Mouse (Mus musculus) testis, adult 2 months (tissue): ENCODE measurements at regions not wholly inside any gene's neighbourhood (a gene's known extent, or its start where the extent isn't known, plus 50 kb on each side); places are given as distances from the start of the nearest gene placed in this dataset.

Source experiments
- H3K27ac ChIP-seq: fragments of 200-500 bp; 2 replicates; pipeline ENCODE4 v1.5.1; 2012; ENCODE audit warnings: low read depth, low read length; ENCODE audit not compliant: control insufficient read depth, insufficient read depth
- H3K27me3 ChIP-seq: fragments of 200-500 bp; 2 replicates; pipeline ENCODE4 v1.6.1; 2012; ENCODE audit warnings: mild to moderate bottlenecking, low read length, moderate library complexity; ENCODE audit not compliant: control insufficient read depth, insufficient read depth
- H3K36me3 ChIP-seq: fragments of 200-500 bp; 2 replicates; pipeline ENCODE4 v1.6.1; 2012; ENCODE audit warnings: mild to moderate bottlenecking, low read length; ENCODE audit not compliant: control insufficient read depth, insufficient read depth
- H3K4me1 ChIP-seq: fragments of 200-500 bp; 2 replicates; pipeline ENCODE4 v1.6.1; 2012; ENCODE audit warnings: low read length; ENCODE audit not compliant: control insufficient read depth, insufficient read depth
- H3K4me3 ChIP-seq: fragments of 200-500 bp; 2 replicates; pipeline ENCODE4 v1.5.1; 2012; ENCODE audit warnings: low read depth, mild to moderate bottlenecking, low read length, moderate library complexity, mixed read lengths; ENCODE audit not compliant: control insufficient read depth
- CTCF ChIP-seq: fragments of 200-500 bp; IDR thresholded peaks from 2 replicates; pipeline ENCODE4 v1.5.1; 2012; ENCODE audit warnings: low read depth, mild to moderate bottlenecking, inconsistent platforms, low read length, moderate library complexity; ENCODE audit not compliant: control insufficient read depth, insufficient read depth, insufficient replicate concordance
- POLR2A ChIP-seq: fragments of 200-500 bp; IDR thresholded peaks from 2 replicates; pipeline ENCODE4 v1.6.1; 2012; ENCODE audit warnings: low read depth, mild to moderate bottlenecking, inconsistent platforms, low read length, moderate library complexity; ENCODE audit not compliant: control insufficient read depth

GRCm38 (mm10) chr4:56489361-56489760, 250.5 kb upstream of the Gm26657 start:
- Histone ChIP-seq H3K4me3 (no peak overlapping the region), H3K36me3 (no peaks in the 10 kb centered on the region), H3K4me1 (no peaks in the 10 kb centered on the region), H3K27ac (no peak overlapping the region), H3K27me3 (no peaks in the 10 kb centered on the region)
- TF ChIP-seq POLR2A (no peak), CTCF (no peak)

DNA sequence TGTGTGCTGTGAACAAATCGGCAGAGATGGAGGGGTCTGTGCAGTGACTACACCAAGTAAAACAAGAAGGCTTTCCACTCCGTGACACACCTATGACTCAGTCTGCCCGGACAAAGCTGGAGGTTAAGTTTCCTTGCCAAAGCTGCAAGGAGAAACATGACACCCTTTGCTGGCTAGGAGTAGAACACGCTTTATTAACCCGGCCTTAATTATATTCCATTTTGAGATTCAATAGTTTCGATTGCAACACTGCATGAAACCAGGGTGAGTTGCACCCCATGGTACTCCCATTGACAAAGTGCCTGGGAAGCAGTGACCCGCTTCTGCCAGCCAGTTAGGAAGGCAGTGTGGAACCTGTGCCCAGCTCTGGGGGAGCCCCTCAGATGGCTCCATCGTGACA, 256.2 kb upstream of the Gm26657 start:
- TF ChIP-seq CTCF = no peak
- no peak for TF ChIP-seq POLR2A

GRCm38 (mm10) chr4:56456788-56457187, 283.1 kb upstream of the Gm26657 start:
- H3K27ac ChIP-seq = no peak overlapping the region
- no peaks in the 10 kb centered on the region for H3K36me3 ChIP-seq
- no peaks in the 10 kb centered on the region for H3K27me3 ChIP-seq
- TF ChIP-seq CTCF (no peak), POLR2A (no peak)
- no peaks in the 10 kb centered on the region for H3K4me1 ChIP-seq
- no peak overlapping the region for H3K4me3 ChIP-seq

More for the DNA sequence above, 256.2 kb upstream of the Gm26657 start:
- Histone ChIP-seq H3K4me3 (no peak overlapping the region), H3K27me3 (no peaks in the 10 kb centered on the region), H3K4me1 (no peaks in the 10 kb centered on the region), H3K27ac (no peak overlapping the region), H3K36me3 (no peaks in the 10 kb centered on the region)

DNA sequence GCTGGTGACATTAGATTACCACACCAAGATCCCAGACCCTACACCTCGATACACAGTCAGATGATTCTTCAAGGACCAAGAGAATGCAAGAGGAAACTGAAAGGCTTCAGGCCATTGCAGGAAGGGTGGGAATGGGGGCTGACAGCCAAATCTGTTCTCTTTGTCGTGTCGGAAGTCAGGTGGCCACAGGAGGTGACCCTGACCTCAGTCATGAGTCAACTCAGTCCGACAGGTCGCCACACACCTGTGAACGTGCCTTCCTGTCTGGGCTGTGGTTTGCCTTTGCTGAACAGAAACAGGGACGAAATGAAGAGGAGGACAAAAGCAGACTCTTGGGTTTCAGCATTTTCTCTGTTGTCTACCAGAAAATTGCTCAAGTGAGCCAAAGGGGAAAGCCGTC, 318.3 kb upstream of the Gm26657 start:
- TF ChIP-seq POLR2A (no peak), CTCF (no peak)
- Histone ChIP-seq H3K36me3 (no peaks in the 10 kb centered on the region), H3K4me3 (no peak overlapping the region), H3K4me1 (no peaks in the 10 kb centered on the region; the same call in 1 of the 2 replicates), H3K27me3 (no peaks in the 10 kb centered on the region), H3K27ac (no peak overlapping the region)

- Histone ChIP-seq H3K36me3 (no peaks in the 10 kb centered on the region), H3K27ac (no peak overlapping the region)
- TF ChIP-seq CTCF = no peak
- TF ChIP-seq POLR2A = no peak
Measured at GRCm38 (mm10) chr4:56419122-56419913, 320.6 kb upstream of the Gm26657 start.

GRCm38 (mm10) chr4:56411024-56411636, 328.7 kb upstream of the Gm26657 start:
- no peaks in the 10 kb centered on the region for H3K27me3 ChIP-seq
- no peak overlapping the region for H3K4me3 ChIP-seq
- no peaks in the 10 kb centered on the region for H3K4me1 ChIP-seq
- TF ChIP-seq CTCF (no peak), POLR2A (no peak)
- no peak overlapping the region for H3K27ac ChIP-seq
- H3K36me3 ChIP-seq = no peaks in the 10 kb centered on the region

More at GRCm38 (mm10) chr4:56419122-56419913, 320.6 kb upstream of the Gm26657 start:
- H3K27me3 ChIP-seq = no peaks in the 10 kb centered on the region
- H3K4me3 ChIP-seq = no peak overlapping the region
- H3K4me1 ChIP-seq = no peaks in the 10 kb centered on the region; the same call in 1 of the 2 replicates

DNA sequence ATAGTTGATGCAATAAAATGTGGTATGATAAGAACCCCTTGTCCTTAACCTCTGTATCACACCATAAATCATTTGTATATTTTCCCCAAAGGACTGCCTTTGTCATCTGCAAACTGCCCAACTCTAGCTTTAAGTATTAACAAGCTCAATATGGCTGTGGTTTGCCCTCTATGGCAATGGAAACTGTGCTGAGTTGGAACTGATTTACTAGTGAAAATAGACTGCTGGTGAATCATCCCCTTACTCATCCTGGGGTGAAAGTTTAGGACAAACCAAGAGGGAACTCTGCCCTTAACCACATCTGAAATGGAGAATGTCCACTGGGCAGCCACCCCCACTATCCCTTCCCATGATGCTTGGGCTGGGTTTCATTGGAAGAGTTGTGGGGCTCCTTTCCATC, 346.1 kb upstream of the Gm26657 start:
- Histone ChIP-seq H3K4me3 (no peak overlapping the region), H3K27me3 (no peaks in the 10 kb centered on the region), H3K27ac (no peak overlapping the region), H3K36me3 (no peaks in the 10 kb centered on the region), H3K4me1 (no peaks in the 10 kb centered on the region)
- TF ChIP-seq POLR2A (no peak), CTCF (no peak)
